Mouse (Mus musculus) E14TG2a.4 (cell line): ENCODE data around the gene Omg.

ENCODE experiments used
- H3K27me3 ChIP-seq: 2 replicates; pipeline ENCODE4 v1.6.1; 2014; ENCODE audit warnings: low read length, control low read depth; ENCODE audit not compliant: insufficient read depth
- H3K36me3 ChIP-seq: 2 replicates; pipeline ENCODE4 v1.6.1; 2014; ENCODE audit warnings: low read length, control low read depth; ENCODE audit not compliant: insufficient read depth
- H3K4me1 ChIP-seq: replicated peaks from 2 replicates; pipeline ENCODE4 v1.6.1; 2014; ENCODE audit warnings: low read depth, low read length, control low read depth
- H3K4me3 ChIP-seq: replicated peaks from 2 replicates; pipeline ENCODE4 v1.5.1; 2014; ENCODE audit warnings: mild to moderate bottlenecking, low read length
- H3K9me3 ChIP-seq: 2 replicates; pipeline ENCODE4 v1.6.1; 2014; ENCODE audit warnings: low read length, control low read depth
- CTCF ChIP-seq: conservative IDR thresholded peaks from 2 replicates; pipeline ENCODE4 v1.5.1; 2014; ENCODE audit warnings: low read length
- NANOG ChIP-seq: IDR thresholded peaks from 2 replicates; pipeline ENCODE4 v1.6.1; 2014; ENCODE audit warnings: borderline replicate concordance, low read length, mixed read lengths
- POU5F1 ChIP-seq: IDR thresholded peaks from 2 replicates; pipeline ENCODE4 v1.6.1; 2014; ENCODE audit warnings: low read length, borderline replicate concordance

Omg gene

DNA sequence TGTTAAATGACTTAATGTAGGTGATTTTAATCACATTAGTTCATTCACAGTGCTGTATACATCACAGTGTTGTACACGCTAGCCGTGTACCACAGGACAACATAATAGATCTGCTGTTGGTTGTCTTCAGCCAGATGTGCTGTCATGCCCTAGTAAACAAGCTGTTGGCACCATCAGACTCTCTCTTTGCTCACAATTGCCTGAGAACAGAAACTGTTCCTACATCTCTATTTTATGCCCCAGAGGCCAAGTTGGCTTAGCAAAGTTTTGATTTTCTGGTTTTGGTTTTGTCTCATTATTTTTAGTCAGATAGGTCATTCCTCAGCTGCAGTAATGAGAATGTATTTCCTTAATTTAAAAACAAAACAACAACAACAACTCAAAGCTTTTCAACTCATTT, 25.9 kb upstream of the Omg start:
- Histone ChIP-seq H3K4me1 (no peaks in the 10 kb centered on the region), H3K36me3 (0 out of 2 replicates have a peak, but pooled peaks cover 3% of the 10 kb centered on the region)

DNA sequence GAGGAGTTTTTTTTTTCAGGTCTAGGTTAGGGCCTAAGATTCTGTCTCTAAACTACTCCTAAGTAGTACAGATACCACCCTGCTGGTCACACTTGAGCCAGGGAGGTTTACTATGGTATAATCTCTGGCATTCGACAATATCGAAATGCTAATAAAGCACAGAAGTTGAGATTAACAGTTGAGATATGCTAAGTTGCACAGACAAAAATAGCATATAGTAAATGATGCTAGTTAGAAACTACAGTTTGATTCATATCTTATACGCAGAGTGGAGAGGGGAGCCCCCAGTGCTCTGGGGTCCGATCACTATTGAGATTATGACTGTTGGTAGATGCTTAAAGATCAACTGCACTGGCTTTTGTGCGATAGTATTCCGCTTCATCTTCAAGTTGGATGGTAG, 25.3 kb upstream of the Omg start:
- H3K36me3 ChIP-seq, result 0 out of 2 replicates have a peak, but pooled peaks cover 3% of the 10 kb centered on the region
- no peaks in the 10 kb centered on the region for H3K4me1 ChIP-seq
- H3K4me3 ChIP-seq, result no peak overlapping the region
- no peaks in the 10 kb centered on the region for H3K27me3 ChIP-seq
- H3K9me3 ChIP-seq, result no peaks in the 10 kb centered on the region
- no peak for TF ChIP-seq POU5F1
- no peak for TF ChIP-seq CTCF

More for the DNA sequence above, 25.9 kb upstream of the Omg start:
- Histone ChIP-seq H3K9me3 (no peaks in the 10 kb centered on the region), H3K27me3 (no peaks in the 10 kb centered on the region), H3K4me3 (no peak overlapping the region)
- no peak for TF ChIP-seq CTCF

DNA sequence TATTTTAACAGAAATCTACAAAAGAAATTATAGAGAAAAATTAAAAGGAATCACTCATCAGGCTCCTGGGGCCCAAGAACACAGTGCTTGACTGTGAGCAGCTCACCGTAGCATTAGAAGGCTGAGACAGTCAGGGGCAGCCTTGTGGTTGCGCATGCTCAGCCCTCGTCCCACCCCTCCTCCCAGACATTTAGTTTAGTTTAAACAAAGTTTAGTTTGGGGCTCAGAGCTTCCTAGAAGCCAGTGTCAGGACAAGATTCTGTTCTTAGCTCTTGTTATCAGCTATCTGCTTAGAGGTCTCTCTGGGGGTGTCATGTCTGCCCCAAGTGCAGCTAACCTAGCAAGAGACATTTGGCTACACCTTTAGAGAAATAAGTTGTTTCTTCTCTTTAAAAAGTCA, 24.7 kb upstream of the Omg start:
- no peak overlapping the region for H3K4me3 ChIP-seq
- TF ChIP-seq CTCF (no peak), NANOG (no peak), POU5F1 (no peak)
- H3K4me1 ChIP-seq, result no peaks in the 10 kb centered on the region
- no peaks in the 10 kb centered on the region for H3K27me3 ChIP-seq
- H3K36me3 ChIP-seq, result 0 out of 2 replicates have a peak, but pooled peaks cover 3% of the 10 kb centered on the region
- H3K9me3 ChIP-seq, result no peaks in the 10 kb centered on the region

DNA sequence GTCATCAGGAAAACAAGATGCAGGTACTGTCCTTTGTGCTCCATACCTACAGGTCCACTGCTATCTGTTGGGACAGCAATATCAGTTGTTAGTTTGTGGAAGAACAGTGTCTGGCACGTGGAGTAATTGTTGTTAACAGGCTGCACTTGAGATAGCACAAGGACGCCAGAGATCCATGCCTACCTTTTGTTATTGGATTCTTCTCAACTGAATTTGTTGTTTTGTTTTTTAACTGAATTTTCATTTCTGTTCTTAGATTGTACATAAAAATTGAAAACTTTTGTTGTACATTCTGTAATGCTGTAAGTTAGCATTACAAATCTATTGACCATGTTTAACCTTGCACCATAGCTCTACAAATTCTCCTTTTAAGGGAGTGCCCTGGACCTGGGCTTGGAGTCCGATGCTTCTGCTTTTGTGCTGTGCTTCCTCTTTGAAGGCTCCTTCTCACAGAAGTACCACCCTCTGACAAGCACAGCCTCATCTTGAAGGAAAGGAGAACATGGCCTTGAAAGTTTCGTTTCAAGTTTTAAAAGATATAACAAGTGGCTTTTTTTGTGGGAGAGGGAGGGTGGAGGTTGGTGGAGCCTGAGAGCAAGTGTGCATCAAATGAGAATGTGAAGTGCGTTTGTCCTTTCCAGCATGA, 24.0 kb upstream of the Omg start:
- Histone ChIP-seq H3K4me3 (no peak overlapping the region), H3K36me3 (0 out of 2 replicates have a peak, but pooled peaks cover 3% of the 10 kb centered on the region), H3K27me3 (no peaks in the 10 kb centered on the region), H3K4me1 (no peaks in the 10 kb centered on the region), H3K9me3 (no peaks in the 10 kb centered on the region)
- TF ChIP-seq CTCF (no peak), NANOG (no peak), POU5F1 (no peak)

DNA sequence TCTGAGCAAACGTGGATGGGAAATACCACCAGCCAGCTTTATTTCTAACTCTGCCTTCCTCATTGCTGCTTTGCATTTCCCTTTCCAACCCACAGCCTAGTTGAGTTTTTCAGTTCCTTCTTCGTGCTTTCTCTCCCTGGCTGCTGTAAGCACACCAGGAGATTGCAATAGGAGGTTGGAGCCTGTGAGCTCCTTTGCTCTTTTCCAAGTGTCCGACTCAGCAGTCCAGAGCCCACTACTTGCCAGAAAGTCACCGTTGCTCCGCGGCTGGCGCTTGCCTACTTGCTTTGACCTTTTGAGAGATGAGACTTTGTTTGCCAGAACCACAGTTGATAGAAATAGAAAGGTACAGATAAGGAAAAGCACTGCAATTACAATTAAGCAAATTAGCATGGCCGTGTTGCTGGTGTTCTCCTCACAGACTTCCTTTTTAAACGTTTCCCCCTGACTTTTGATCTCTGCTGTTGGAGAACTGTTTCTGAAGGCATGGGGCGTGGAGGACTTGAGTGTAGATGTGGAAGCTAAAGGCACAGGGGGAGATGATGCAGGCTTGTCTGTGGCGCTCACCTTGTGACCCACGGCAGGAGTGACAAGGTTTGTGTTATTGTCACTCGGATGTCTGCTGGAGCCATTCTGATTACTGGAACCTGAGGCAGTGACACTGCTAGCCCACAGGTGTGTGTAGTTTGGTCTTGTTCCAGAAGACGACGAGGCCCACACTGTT, 23.3 kb upstream of the Omg start:
- no peaks in the 10 kb centered on the region for H3K4me1 ChIP-seq
- H3K27me3 ChIP-seq, result no peaks in the 10 kb centered on the region
- H3K36me3 ChIP-seq, result 0 out of 2 replicates have a peak, but pooled peaks cover 3% of the 10 kb centered on the region
- no peaks in the 10 kb centered on the region for H3K9me3 ChIP-seq
- TF ChIP-seq CTCF, result no peak
- TF ChIP-seq POU5F1, result no peak
- H3K4me3 ChIP-seq, result no peak overlapping the region

DNA sequence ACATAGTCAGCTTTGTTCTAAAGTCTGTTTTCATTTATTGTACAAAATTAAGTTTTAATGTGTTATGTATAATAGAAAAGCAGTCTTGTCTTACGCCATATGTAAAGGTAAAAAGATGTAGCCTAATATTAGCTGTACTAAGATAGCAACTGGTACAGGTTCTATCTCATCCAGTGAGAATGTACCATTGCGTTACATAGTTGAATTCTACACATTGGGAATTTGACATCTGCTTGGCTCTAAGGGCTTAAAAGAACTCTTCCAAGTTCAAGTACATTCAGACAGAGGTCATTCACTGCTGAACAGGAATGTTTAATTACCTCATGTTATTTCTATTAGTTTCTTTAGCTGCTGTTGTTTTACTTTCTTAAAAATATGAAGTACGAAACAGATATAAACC, 22.7 kb upstream of the Omg start:
- H3K4me1 ChIP-seq, result no peaks in the 10 kb centered on the region
- H3K36me3 ChIP-seq, result 0 out of 2 replicates have a peak, but pooled peaks cover 3% of the 10 kb centered on the region
- no peak overlapping the region for H3K4me3 ChIP-seq
- no peak for TF ChIP-seq NANOG
- TF ChIP-seq CTCF, result no peak
- no peak for TF ChIP-seq POU5F1
- no peaks in the 10 kb centered on the region for H3K27me3 ChIP-seq
- no peaks in the 10 kb centered on the region for H3K9me3 ChIP-seq

DNA sequence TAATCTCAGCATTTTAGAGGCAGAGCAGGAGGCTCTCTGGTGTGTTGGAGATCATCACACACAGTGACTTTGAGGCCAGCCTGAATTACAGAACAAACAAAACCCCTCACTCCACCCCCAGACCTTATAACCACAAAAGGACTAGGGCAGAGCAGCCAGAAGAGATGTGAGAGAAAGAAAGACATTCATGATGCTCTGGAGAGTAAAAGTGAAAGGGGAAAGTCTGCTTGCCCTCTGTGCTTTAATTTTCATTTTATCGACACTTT, 20.4 kb upstream of the Omg start:
- no peaks in the 10 kb centered on the region for H3K4me1 ChIP-seq
- no peak for TF ChIP-seq POU5F1
- TF ChIP-seq NANOG, result no peak
- TF ChIP-seq CTCF, result no peak
- H3K27me3 ChIP-seq, result no peaks in the 10 kb centered on the region
- no peaks in the 10 kb centered on the region for H3K9me3 ChIP-seq
- H3K36me3 ChIP-seq, result 0 out of 2 replicates have a peak, but pooled peaks cover 3% of the 10 kb centered on the region
- H3K4me3 ChIP-seq, result no peak overlapping the region

DNA sequence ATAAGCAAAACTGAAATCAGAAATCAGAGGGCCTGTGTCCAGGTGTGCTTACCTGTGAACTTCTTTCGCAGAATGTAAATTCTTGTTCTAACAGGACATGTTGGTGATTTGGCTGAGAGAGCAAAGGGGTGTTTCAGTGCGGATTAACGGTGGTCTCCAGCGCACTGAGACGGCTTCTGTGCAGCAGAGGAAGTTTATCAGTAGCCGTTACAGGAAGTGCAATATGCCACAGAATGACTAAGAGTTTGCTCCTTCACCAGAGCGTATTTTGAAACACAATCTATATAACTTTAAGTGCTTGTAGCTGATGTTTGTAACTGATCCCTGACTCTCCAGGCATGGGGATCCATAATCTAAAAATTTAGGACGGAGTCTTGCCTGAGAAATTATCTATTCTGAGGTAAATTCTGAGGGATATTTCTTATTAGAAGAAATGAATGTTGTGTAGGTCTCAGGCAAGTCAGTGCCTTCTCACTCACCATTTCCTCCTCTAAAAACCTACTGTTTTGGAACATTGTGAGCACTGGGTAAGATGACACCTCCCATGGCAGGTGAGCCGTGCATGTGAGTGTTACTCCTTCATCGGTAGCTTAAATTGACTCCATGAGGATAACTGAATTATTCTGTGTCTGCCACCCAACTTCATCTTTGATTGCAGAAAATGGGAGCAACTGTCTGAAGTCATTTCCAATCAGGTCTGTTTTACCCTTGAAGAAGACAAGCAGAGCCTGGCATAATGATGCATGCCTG, 19.9 kb upstream of the Omg start, which contains the start of gene Evi2b:
Evi2b (minus strand) TSS at position 203 of the 750 bp plus-strand sequence.
- TF ChIP-seq NANOG (no peak), CTCF (no peak), POU5F1 (no peak)
- Histone ChIP-seq H3K9me3 (no peaks in the 10 kb centered on the region), H3K36me3 (0 out of 2 replicates have a peak, but pooled peaks cover 3% of the 10 kb centered on the region), H3K27me3 (no peaks in the 10 kb centered on the region), H3K4me1 (no peaks in the 10 kb centered on the region), H3K4me3 (no peak within 1 kb of the TSS)

DNA sequence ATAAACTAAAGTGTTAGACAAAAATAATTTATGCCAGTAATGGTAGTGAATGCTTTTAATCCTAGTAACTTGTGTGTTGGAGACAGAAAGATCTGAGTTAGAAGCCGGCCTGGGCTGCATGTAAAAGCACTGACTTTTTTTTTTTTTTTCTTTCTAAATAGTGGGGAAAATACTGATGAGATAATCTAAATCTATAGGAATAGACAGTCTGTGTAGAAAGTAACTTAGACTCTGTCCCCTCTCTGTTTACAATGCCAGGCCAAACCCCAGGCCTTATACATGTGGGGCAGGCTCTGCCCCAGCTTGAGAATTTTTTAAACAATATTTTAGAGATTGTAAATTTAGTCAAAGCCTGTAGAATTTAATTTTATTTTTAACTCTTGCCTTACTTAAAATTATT, 19.1 kb upstream of the Omg start:
- Histone ChIP-seq H3K4me3 (no peak overlapping the region), H3K27me3 (no peaks in the 10 kb centered on the region), H3K36me3 (0 out of 2 replicates have a peak, but pooled peaks cover under 1% of the 10 kb centered on the region), H3K9me3 (no peaks in the 10 kb centered on the region), H3K4me1 (no peaks in the 10 kb centered on the region)
- TF ChIP-seq NANOG (no peak), POU5F1 (no peak)
